Mouse (Mus musculus) mesoderm, embryonic 11.5 days (tissue): ENCODE results near the gene Cul7.

ENCODE experiments used
- DNase-seq: peaks from one replicate; pipeline ENCODE4 v3.0.0-alpha.2; 2012; ENCODE audit warnings: low read depth, low spot score

Gene Cul7

GRCm38 (mm10) chr17:46673850-46674529, 23.9 kb downstream of the Cul7 start, which contains the start of gene Rrp36:
TSS of gene Rrp36 (minus strand) at chr17:46674352.
- DNase-seq, result peak; percentile 92

GRCm38 (mm10) chr17:46674530-46675283, 24.6 kb downstream of the Cul7 start:
- DNase-seq, result no peak

- no peak for DNase-seq
Measured at GRCm38 (mm10) chr17:46678416-46678815, 28.3 kb downstream of the Cul7 start, which contains the start of gene Mea1. TSS of gene Mea1 (plus strand) at chr17:46678793.

GRCm38 (mm10) chr17:46678911-46679310, 28.8 kb downstream of the Cul7 start:
- no peak for DNase-seq

GRCm38 (mm10) chr17:46679843-46680759, 30.0 kb downstream of the Cul7 start:
- peak; percentile 62 for DNase-seq

- DNase-seq, result peak; percentile 98
Measured at GRCm38 (mm10) chr17:46680760-46681373, 30.7 kb downstream of the Cul7 start, which contains the start of gene Klhdc3. TSS of gene Klhdc3 (minus strand) at chr17:46680914.

- DNase-seq, result no peak
Measured at GRCm38 (mm10) chr17:46681466-46682118, 31.5 kb downstream of the Cul7 start.

GRCm38 (mm10) chr17:46682654-46683389, 32.7 kb downstream of the Cul7 start:
- no peak for DNase-seq

- DNase-seq, result no peak
Measured at GRCm38 (mm10) chr17:46685913-46686312, 35.8 kb downstream of the Cul7 start.

- DNase-seq, result no peak
Measured at GRCm38 (mm10) chr17:46690665-46691064, 40.5 kb downstream of the Cul7 start.

- DNase-seq, result no peak
Measured at GRCm38 (mm10) chr17:46691390-46691789, 41.3 kb downstream of the Cul7 start.

GRCm38 (mm10) chr17:46694517-46695063, 44.5 kb downstream of the Cul7 start:
- DNase-seq, result no peak

- no peak for DNase-seq
Measured at GRCm38 (mm10) chr17:46698515-46698914, 48.4 kb downstream of the Cul7 start.

- no peak for DNase-seq
Measured at GRCm38 (mm10) chr17:46699245-46699644, 49.1 kb downstream of the Cul7 start.

GRCm38 (mm10) chr17:46699912-46700311, 49.8 kb downstream of the Cul7 start:
- no peak for DNase-seq

- no peak for DNase-seq
Measured at GRCm38 (mm10) chr17:46701489-46701888, 51.4 kb downstream of the Cul7 start.

- DNase-seq, result no peak
Measured at GRCm38 (mm10) chr17:46702100-46702499, 52.0 kb downstream of the Cul7 start.

- no peak for DNase-seq
Measured at GRCm38 (mm10) chr17:46702506-46702905, 52.4 kb downstream of the Cul7 start.

GRCm38 (mm10) chr17:46703971-46704886, 54.1 kb downstream of the Cul7 start:
- no peak for DNase-seq
